Mouse (Mus musculus) heart, postnatal 0 days (tissue): ENCODE measurements around the gene Nek9. TPM values are rescaled to one million over a fixed set of nuclear protein-coding genes. Genes with fewer than 3 reads are reported as not detected.
A peak's percentile ranks its signal among the peaks of the same experiment; 100 is the strongest.

Experiments
- ATAC-seq: fragments of 200-750 bp; cut with Nextera tagmentation; 2 replicates; pipeline ENCODE4 v1.8.0; 2017; ENCODE audit warnings: low read depth, moderate number of reproducible peaks, moderate library complexity; ENCODE audit not compliant: insufficient read depth
- DNase-seq: peaks from one replicate; pipeline ENCODE4 v3.0.0-alpha.2; 2016; ENCODE audit warnings: low spot score
- H3K27ac ChIP-seq: fragments of 300-500 bp; sonication (generic); 2 replicates; pipeline ENCODE4 v1.5.1; 2014; ENCODE audit warnings: low read depth, mild to moderate bottlenecking
- H3K27me3 ChIP-seq: fragments of 300-500 bp; sonication (generic); 2 replicates; pipeline ENCODE4 v1.6.1; 2014; ENCODE audit warnings: low read length, mixed read lengths; ENCODE audit not compliant: control insufficient read depth, insufficient read depth
- H3K36me3 ChIP-seq: fragments of 300-500 bp; sonication (generic); replicated peaks from 2 replicates; pipeline ENCODE4 v1.6.1; 2014; ENCODE audit warnings: low read length, mixed read lengths; ENCODE audit not compliant: control insufficient read depth, insufficient read depth
- H3K4me1 ChIP-seq: fragments of 300-500 bp; sonication (generic); 2 replicates; pipeline ENCODE4 v1.6.1; 2014; ENCODE audit warnings: antibody characterized with exemption; ENCODE audit not compliant: control insufficient read depth, insufficient read depth
- H3K4me2 ChIP-seq: fragments of 300-500 bp; sonication (generic); 2 replicates; pipeline ENCODE4 v1.6.1; 2014; ENCODE audit warnings: low read depth, mild to moderate bottlenecking, low read length, moderate library complexity
- H3K4me3 ChIP-seq: fragments of 300-500 bp; sonication (generic); 2 replicates; pipeline ENCODE4 v1.5.1; 2014; ENCODE audit warnings: low read depth, low read length
- H3K9ac ChIP-seq: fragments of 300-500 bp; sonication (generic); replicated peaks from 2 replicates; pipeline ENCODE4 v1.6.1; 2014; ENCODE audit warnings: low read depth, low read length, mixed read lengths
- H3K9me3 ChIP-seq: fragments of 300-500 bp; sonication (generic); replicated peaks from 2 replicates; pipeline ENCODE4 v1.6.1; 2016; ENCODE audit warnings: low read length; ENCODE audit not compliant: control insufficient read depth
- CTCF ChIP-seq: IDR thresholded peaks from 2 replicates; pipeline ENCODE4 v1.5.1; 2016; ENCODE audit warnings: antibody characterized with exemption, control low read depth, low read depth
- EP300 ChIP-seq: IDR thresholded peaks from 2 replicates; pipeline ENCODE4 v1.6.1; 2016; ENCODE audit warnings: antibody characterized with exemption, low read depth
- WGBS: fragments of 180-500 bp; shearing (Covaris S2); extraction: QIAGEN DNeasy Blood & Tissue Kit; methylation state at CpG from one replicate; pipeline ENCODE4 v1.1.7; 2014; 5-methylcytosine and 5-hydroxymethylcytosine counted together
- polyA plus RNA-seq: library from polyadenylated mRNA; unstranded; fragments of >200 nt; fragmentation: Nextera tagmentation; extraction: Ambion mirVana; gene quantifications from 2 replicates; pipeline ENCODE4 v1.2.1, GENCODE M21; 2015
- total RNA-seq: library from RNA; depleted of rRNA; stranded (reverse); fragments of >200 nt; gene quantifications from 2 replicates; pipeline ENCODE4 v1.2.3, GENCODE M21; 2014; ENCODE audit warnings: low replicate concordance

The Nek9 gene
- total and polyA plus RNA-seq, 2 experiments from 2014 or later, result 14.2 to 45.2 TPM

- no peak for DNase-seq
- no peaks in the 10 kb centered on the region for H3K9me3 ChIP-seq
- WGBS, result 91% methylated on average over 10 of the region's 10 CpGs
- H3K4me1 ChIP-seq, result peaks cover 6% of the 10 kb centered on the region
- no peak overlapping the region for H3K4me3 ChIP-seq
- H3K36me3 ChIP-seq, result peaks cover 12% of the 10 kb centered on the region; the same call in 1 of the 2 replicates
- no peak for TF ChIP-seq EP300
- TF ChIP-seq CTCF, result no peak
- no peak overlapping the region for H3K9ac ChIP-seq
- H3K27me3 ChIP-seq, result no peaks in the 10 kb centered on the region
- no peak for ATAC-seq
- H3K4me2 ChIP-seq, result no peak overlapping the region
- no peak overlapping the region for H3K27ac ChIP-seq
Measured at GRCm38 (mm10) chr12:85278919-85279318, 60.2 kb downstream of the Nek9 start.

- Histone ChIP-seq H3K27ac (no peak overlapping the region), H3K27me3 (no peaks in the 10 kb centered on the region), H3K9me3 (no peaks in the 10 kb centered on the region), H3K4me3 (no peak overlapping the region), H3K4me1 (peaks cover 6% of the 10 kb centered on the region), H3K9ac (no peak overlapping the region), H3K36me3 (peaks cover 12% of the 10 kb centered on the region; the same call in 1 of the 2 replicates), H3K4me2 (no peak overlapping the region)
- no peak for ATAC-seq
- TF ChIP-seq EP300 (no peak), CTCF (no peak)
- no peak for DNase-seq
- 82% methylated on average over 5 of the region's 5 CpGs for WGBS
Measured at GRCm38 (mm10) chr12:85276273-85276672, 62.9 kb downstream of the Nek9 start.

- no peak for DNase-seq
- no peaks in the 10 kb centered on the region for H3K9me3 ChIP-seq
- 61% methylated on average over 10 of the region's 10 CpGs for WGBS
- no peak overlapping the region for H3K4me2 ChIP-seq
- TF ChIP-seq EP300 (no peak), CTCF (no peak)
- no peak overlapping the region for H3K4me3 ChIP-seq
- H3K9ac ChIP-seq, result no peak overlapping the region
- H3K27ac ChIP-seq, result no peak overlapping the region
- H3K36me3 ChIP-seq, result peaks cover 12% of the 10 kb centered on the region; the same call in 1 of the 2 replicates
- H3K4me1 ChIP-seq, result no peaks in the 10 kb centered on the region
- H3K27me3 ChIP-seq, result no peaks in the 10 kb centered on the region
- ATAC-seq, result no peak
Measured at GRCm38 (mm10) chr12:85273508-85273907, 65.7 kb downstream of the Nek9 start.

GRCm38 (mm10) chr12:85271843-85272206 lies 67.3 kb downstream of the Nek9 start:
- no peaks in the 10 kb centered on the region for H3K27me3 ChIP-seq
- H3K9ac ChIP-seq, result no peak overlapping the region
- H3K36me3 ChIP-seq, result peaks cover 12% of the 10 kb centered on the region; the same call in 1 of the 2 replicates
- no peak for TF ChIP-seq EP300
- no peak for TF ChIP-seq CTCF
- ATAC-seq (no peak), DNase-seq (no peak)
- 66% methylated on average over 4 of the region's 4 CpGs for WGBS
- no peaks in the 10 kb centered on the region for H3K4me1 ChIP-seq
- no peak overlapping the region for H3K27ac ChIP-seq
- H3K9me3 ChIP-seq, result no peaks in the 10 kb centered on the region
- H3K4me2 ChIP-seq, result no peak overlapping the region
- H3K4me3 ChIP-seq, result no peak overlapping the region

GRCm38 (mm10) chr12:85271132-85271842 lies 67.9 kb downstream of the Nek9 start:
- DNase-seq, result no peak
- Histone ChIP-seq H3K4me2 (no peak overlapping the region), H3K27ac (no peak overlapping the region), H3K4me3 (no peak overlapping the region), H3K9ac (no peak overlapping the region), H3K36me3 (peaks cover 8% of the 10 kb centered on the region; the same call in 1 of the 2 replicates), H3K4me1 (no peaks in the 10 kb centered on the region), H3K9me3 (no peaks in the 10 kb centered on the region), H3K27me3 (no peaks in the 10 kb centered on the region)
- WGBS, result 63% methylated on average over 7 of the region's 7 CpGs
- no peak for TF ChIP-seq CTCF
- TF ChIP-seq EP300, result no peak
- ATAC-seq, result no peak

GRCm38 (mm10) chr12:85270319-85270718 lies 68.8 kb downstream of the Nek9 start, which contains the start of gene Mlh3:
Gene Mlh3, minus strand, starts transcription at chr12:85270599.
- 0% methylated on average over 35 of the region's 35 CpGs for WGBS
- H3K36me3 ChIP-seq, result 0 out of 2 replicates have a peak, but pooled peaks cover 4% of the 10 kb centered on the region
- peak within 1 kb of the TSS; percentile 28 for H3K27ac ChIP-seq
- peak; percentile 69 for DNase-seq
- peak; percentile 43 for TF ChIP-seq CTCF
- no peak for TF ChIP-seq EP300
- no peaks in the 10 kb centered on the region for H3K9me3 ChIP-seq
- peak within 1 kb of the TSS; percentile 53 for H3K9ac ChIP-seq
- H3K4me1 ChIP-seq, result no peaks in the 10 kb centered on the region
- H3K4me3 ChIP-seq, result peak within 1 kb of the TSS; percentile 60
- H3K4me2 ChIP-seq, result peak within 1 kb of the TSS; percentile 59
- H3K27me3 ChIP-seq, result no peaks in the 10 kb centered on the region
- peak; percentile 91 for ATAC-seq
